Mouse (Mus musculus) embryonic facial prominence, embryonic 10.5 days (tissue): ENCODE data around the gene Serpina5. TPM values are rescaled to one million over a fixed set of nuclear protein-coding genes. Genes with fewer than 3 reads are reported as not detected.

Experiments
- DNase-seq: peaks from one replicate; pipeline ENCODE4 v3.0.0-alpha.2; 2017; ENCODE audit warnings: low spot score
- H3K27ac ChIP-seq: fragments of 300-500 bp; sonication (generic); replicated peaks from 2 replicates; pipeline ENCODE4 v1.5.1; 2016; ENCODE audit warnings: mild to moderate bottlenecking
- H3K27me3 ChIP-seq: fragments of 300-500 bp; sonication (generic); replicated peaks from 2 replicates; pipeline ENCODE4 v1.6.1; 2016; ENCODE audit warnings: low read depth, mild to moderate bottlenecking; ENCODE audit not compliant: poor library complexity, severe bottlenecking
- H3K36me3 ChIP-seq: fragments of 300-500 bp; sonication (generic); replicated peaks from 2 replicates; pipeline ENCODE4 v1.6.1; 2016; ENCODE audit warnings: mild to moderate bottlenecking, moderate library complexity
- H3K4me1 ChIP-seq: fragments of 300-500 bp; sonication (generic); 2 replicates; pipeline ENCODE4 v1.6.1; 2016
- H3K4me3 ChIP-seq: fragments of 300-500 bp; sonication (generic); 2 replicates; pipeline ENCODE4 v1.5.1; 2016; ENCODE audit warnings: mild to moderate bottlenecking, moderate library complexity
- H3K9me3 ChIP-seq: fragments of 300-500 bp; sonication (generic); 2 replicates; pipeline ENCODE4 v1.6.1; 2016; ENCODE audit warnings: mild to moderate bottlenecking
- WGBS: fragments of 180-500 bp; shearing (Covaris S2); methylation state at CpG from one replicate; pipeline ENCODE4 v1.1.7; 2016; 5-methylcytosine and 5-hydroxymethylcytosine counted together
- polyA plus RNA-seq: library from polyadenylated mRNA; unstranded; fragments of >200 nt; fragmentation: Nextera tagmentation; extraction: Ambion mirVana; gene quantifications from 2 replicates; pipeline ENCODE4 v1.2.1, GENCODE M21; 2016

Gene Serpina5
- not detected in 2 replicates for polyA plus RNA-seq

DNA sequence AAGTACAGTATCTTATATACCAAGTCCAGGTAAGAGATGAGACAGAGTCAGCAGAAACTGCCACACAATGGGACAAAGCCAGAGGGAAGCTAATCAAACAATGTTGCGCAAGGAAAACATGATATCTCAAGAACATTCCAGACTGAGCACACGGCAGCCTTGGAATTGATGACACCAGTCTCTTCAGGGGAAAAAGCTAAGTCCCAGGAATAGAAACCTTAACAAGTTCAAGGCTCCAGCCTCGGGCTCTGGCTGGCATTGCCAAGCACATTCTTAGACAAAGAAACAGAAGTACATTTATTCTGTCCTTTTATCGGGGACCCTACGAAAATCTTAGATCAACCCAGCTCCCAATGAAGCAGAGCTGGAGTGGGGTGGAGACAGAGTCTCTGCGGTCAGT, at the start of gene Serpina5:
Gene Serpina5 (plus strand): TSS at position 346 of the 400 bp plus-strand sequence.
- Histone ChIP-seq H3K36me3 (no peaks in the 10 kb centered on the region), H3K27me3 (no peaks in the 10 kb centered on the region), H3K9me3 (no peaks in the 10 kb centered on the region), H3K4me1 (no peaks in the 10 kb centered on the region), H3K4me3 (no peak within 1 kb of the TSS), H3K27ac (no peak within 1 kb of the TSS)
- no peak for DNase-seq
- WGBS = 89% methylated on average over 6 of the region's 6 CpGs

- no peaks in the 10 kb centered on the region for H3K36me3 ChIP-seq
- H3K9me3 ChIP-seq = no peaks in the 10 kb centered on the region
- DNase-seq = no peak
- 62% methylated on average over 1 of the region's 1 CpGs for WGBS
- no peak overlapping the region for H3K4me3 ChIP-seq
- no peaks in the 10 kb centered on the region for H3K4me1 ChIP-seq
- no peak overlapping the region for H3K27ac ChIP-seq
- no peaks in the 10 kb centered on the region for H3K27me3 ChIP-seq
Observed at GRCm38 (mm10) chr12:104053995-104054394, 46.9 kb upstream of the Serpina5 start.

DNA sequence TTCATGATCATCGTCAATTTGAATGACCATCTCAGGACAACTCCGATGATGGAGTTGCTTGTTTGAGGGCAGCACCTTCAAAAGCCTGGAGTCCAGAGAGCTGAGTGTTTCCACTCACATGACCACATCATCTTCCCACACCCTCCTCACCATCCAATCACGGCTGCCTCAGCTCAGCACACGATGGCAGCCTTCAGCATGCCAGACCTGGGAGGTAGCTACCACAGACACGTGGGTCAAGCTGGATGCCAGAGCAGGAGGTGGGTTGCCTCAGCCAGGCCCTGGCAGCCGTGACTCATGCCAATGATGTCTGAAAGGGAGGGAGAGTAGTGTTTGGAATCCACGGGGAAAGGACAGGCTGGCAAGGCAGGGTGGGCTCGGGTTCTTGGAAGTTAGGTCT, 45.2 kb upstream of the Serpina5 start:
- Histone ChIP-seq H3K36me3 (no peaks in the 10 kb centered on the region), H3K27me3 (no peaks in the 10 kb centered on the region), H3K9me3 (no peaks in the 10 kb centered on the region), H3K27ac (no peak overlapping the region), H3K4me3 (no peak overlapping the region), H3K4me1 (no peaks in the 10 kb centered on the region)
- no peak for DNase-seq
- 81% methylated on average over 8 of the region's 8 CpGs for WGBS

DNA sequence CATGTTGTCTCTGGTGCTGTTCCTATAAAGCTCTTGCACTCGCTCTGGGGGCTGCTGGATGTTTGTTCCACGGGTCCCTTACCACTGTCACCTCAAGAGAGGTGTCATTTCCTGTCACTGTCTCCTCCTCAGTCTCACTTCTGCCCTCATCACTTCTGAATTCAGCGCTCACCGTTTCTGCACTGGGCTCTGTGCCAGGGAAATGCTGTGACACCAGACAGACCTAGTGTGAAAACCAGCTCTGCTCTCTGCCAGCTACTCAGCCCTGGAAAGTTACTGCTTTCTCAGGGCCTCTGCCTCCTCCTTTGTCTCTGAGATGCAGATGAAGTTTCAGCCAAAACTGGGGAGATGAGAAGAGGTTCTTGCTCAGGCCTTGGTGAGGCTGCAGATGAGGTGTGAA, 43.9 kb upstream of the Serpina5 start:
- no peak for DNase-seq
- H3K27me3 ChIP-seq = no peaks in the 10 kb centered on the region
- no peak overlapping the region for H3K27ac ChIP-seq
- H3K4me1 ChIP-seq = no peaks in the 10 kb centered on the region
- H3K9me3 ChIP-seq = no peaks in the 10 kb centered on the region
- no peaks in the 10 kb centered on the region for H3K36me3 ChIP-seq
- H3K4me3 ChIP-seq = no peak overlapping the region
- WGBS = 71% methylated on average over 4 of the region's 4 CpGs

DNA sequence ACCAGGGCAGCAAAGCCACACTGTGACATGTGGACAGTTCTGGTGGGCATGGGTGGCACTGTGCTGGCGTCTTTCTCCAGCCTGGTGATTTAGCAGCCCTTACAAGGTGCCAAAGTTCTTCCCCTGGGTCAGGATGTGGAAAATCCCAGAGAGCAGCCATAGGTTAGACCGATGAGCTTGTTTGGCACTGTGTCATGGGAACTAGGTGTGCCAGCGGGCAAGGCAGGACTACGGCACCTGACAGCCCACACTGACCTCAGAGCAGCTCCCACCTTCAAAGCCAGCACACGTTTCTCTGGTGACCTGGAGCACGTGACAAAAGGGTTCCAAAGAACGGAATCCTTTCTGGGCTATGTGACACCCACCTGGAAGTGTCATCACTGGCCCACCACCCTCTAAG, 43.4 kb upstream of the Serpina5 start:
- Histone ChIP-seq H3K27ac (no peak overlapping the region), H3K4me1 (no peaks in the 10 kb centered on the region), H3K4me3 (no peak overlapping the region), H3K36me3 (no peaks in the 10 kb centered on the region), H3K27me3 (no peaks in the 10 kb centered on the region), H3K9me3 (no peaks in the 10 kb centered on the region)
- 85% methylated on average over 7 of the region's 7 CpGs for WGBS
- no peak for DNase-seq

- Histone ChIP-seq H3K36me3 (no peaks in the 10 kb centered on the region), H3K9me3 (no peaks in the 10 kb centered on the region), H3K27me3 (no peaks in the 10 kb centered on the region), H3K4me3 (no peak overlapping the region), H3K27ac (no peak overlapping the region), H3K4me1 (no peaks in the 10 kb centered on the region)
- DNase-seq = no peak
- 83% methylated on average over 6 of the region's 6 CpGs for WGBS
Observed at GRCm38 (mm10) chr12:104060126-104060525, 40.8 kb upstream of the Serpina5 start.

DNA sequence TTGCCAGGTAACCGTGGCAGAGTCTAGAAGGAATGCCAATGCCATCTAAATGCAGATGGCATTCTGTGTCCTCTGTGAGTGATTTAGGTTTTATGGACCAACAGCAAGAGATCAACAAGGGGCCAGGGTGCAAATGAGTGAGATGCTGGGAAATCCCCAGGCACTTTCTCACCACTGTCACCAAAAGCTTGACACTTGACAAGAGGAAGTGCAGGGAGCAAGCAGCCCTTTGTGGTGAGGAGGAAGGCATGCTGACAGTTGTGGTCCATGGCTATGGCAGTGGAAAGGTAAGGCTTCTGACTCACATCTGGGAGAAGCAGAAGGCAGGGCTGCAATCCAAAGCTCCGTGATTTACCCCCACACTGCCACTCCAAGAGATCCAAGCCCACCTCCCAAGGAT, 39.1 kb upstream of the Serpina5 start:
- WGBS = 54% methylated on average over 2 of the region's 2 CpGs
- H3K9me3 ChIP-seq = no peaks in the 10 kb centered on the region
- no peak overlapping the region for H3K4me3 ChIP-seq
- DNase-seq = no peak
- no peaks in the 10 kb centered on the region for H3K27me3 ChIP-seq
- no peaks in the 10 kb centered on the region for H3K36me3 ChIP-seq
- H3K27ac ChIP-seq = no peak overlapping the region
- H3K4me1 ChIP-seq = no peaks in the 10 kb centered on the region; the same call in 1 of the 2 replicates

- DNase-seq = no peak
- Histone ChIP-seq H3K27me3 (no peaks in the 10 kb centered on the region), H3K36me3 (no peaks in the 10 kb centered on the region), H3K9me3 (no peaks in the 10 kb centered on the region), H3K27ac (no peak overlapping the region), H3K4me1 (no peaks in the 10 kb centered on the region; the same call in 1 of the 2 replicates), H3K4me3 (no peak overlapping the region)
- 68% methylated on average over 4 of the region's 4 CpGs for WGBS
Observed at GRCm38 (mm10) chr12:104064532-104064931, 36.4 kb upstream of the Serpina5 start.

DNA sequence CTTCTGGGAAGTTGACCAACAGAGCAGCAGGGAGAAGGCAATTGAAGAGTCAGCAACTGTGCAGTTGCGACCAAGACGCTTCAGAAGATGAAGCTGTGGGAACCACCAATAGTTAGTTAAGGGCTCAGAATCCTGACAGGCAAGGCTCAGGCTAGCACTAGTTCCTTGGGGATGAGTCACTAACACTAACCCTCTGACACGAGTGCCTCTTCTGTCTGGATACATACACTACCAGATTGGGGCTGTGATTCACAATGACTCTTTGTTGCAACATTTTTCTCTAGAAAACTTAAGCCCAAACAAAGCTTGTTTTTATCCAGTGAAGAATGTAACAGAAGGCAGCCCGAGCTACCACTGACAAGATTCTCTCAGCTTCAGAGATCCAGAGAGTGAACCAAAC, 35.9 kb upstream of the Serpina5 start:
- H3K9me3 ChIP-seq = no peaks in the 10 kb centered on the region
- no peak overlapping the region for H3K4me3 ChIP-seq
- no peaks in the 10 kb centered on the region for H3K36me3 ChIP-seq
- no peaks in the 10 kb centered on the region; the same call in 1 of the 2 replicates for H3K4me1 ChIP-seq
- no peak overlapping the region for H3K27ac ChIP-seq
- no peak for DNase-seq
- WGBS = 70% methylated on average over 4 of the region's 4 CpGs
- H3K27me3 ChIP-seq = no peaks in the 10 kb centered on the region

GRCm38 (mm10) chr12:104066241-104066640, 34.7 kb upstream of the Serpina5 start:
- no peaks in the 10 kb centered on the region for H3K36me3 ChIP-seq
- H3K27ac ChIP-seq = 0 out of 2 replicates have a peak overlapping the region, but pooled peaks have one; percentile 3
- no peaks in the 10 kb centered on the region; the same call in 1 of the 2 replicates for H3K4me1 ChIP-seq
- H3K4me3 ChIP-seq = no peak overlapping the region
- peak; percentile 79 for DNase-seq
- no peaks in the 10 kb centered on the region for H3K9me3 ChIP-seq
- 31% methylated on average over 8 of the region's 8 CpGs for WGBS
- no peaks in the 10 kb centered on the region for H3K27me3 ChIP-seq

DNA sequence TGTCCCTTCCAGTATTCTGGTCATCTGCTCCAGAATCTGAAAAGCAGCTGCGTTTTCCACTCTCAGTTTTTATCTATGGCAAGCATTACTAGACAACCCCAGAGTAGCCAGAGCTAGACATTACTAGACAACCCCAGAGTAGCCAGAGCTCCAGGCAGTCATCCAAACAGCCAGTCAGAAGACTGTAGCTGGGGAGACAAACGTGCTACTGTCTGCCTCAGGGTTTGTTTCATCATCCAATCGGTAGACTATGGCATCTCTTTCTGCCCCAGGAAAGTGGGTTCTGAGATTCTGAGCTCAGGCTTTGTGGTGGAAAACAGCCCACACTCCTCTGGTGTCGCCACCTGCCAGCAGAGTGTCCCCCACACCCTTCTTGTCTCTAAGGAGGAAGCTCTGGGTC, 33.4 kb upstream of the Serpina5 start:
- WGBS = 35% methylated on average over 4 of the region's 4 CpGs
- no peaks in the 10 kb centered on the region for H3K9me3 ChIP-seq
- no peak overlapping the region for H3K27ac ChIP-seq
- DNase-seq = peak; percentile 20
- H3K27me3 ChIP-seq = no peaks in the 10 kb centered on the region
- H3K36me3 ChIP-seq = no peaks in the 10 kb centered on the region
- H3K4me1 ChIP-seq = no peaks in the 10 kb centered on the region; the same call in 1 of the 2 replicates
- no peak overlapping the region for H3K4me3 ChIP-seq

DNA sequence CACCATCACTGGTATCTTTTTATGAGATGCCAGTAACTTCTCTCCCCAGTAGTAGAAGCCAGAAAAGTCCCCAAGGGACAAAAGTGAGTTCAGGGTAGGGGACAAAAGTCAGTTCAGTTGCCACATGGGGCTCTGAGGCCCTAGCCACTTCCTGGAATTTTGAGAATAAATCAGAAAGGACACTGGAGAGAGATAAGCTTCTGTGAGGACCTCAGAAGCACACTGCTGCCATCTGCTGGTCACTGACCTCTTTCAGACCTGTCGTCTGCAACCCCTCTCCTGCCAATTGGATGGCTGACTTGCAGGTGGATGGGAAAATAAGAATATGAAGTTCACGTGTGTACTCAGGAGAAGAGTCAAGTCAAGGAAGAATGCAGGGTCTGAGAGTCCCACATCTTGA, 31.3 kb upstream of the Serpina5 start:
- H3K4me1 ChIP-seq = no peaks in the 10 kb centered on the region; the same call in 1 of the 2 replicates
- H3K27me3 ChIP-seq = no peaks in the 10 kb centered on the region
- H3K4me3 ChIP-seq = no peak overlapping the region
- no peaks in the 10 kb centered on the region for H3K36me3 ChIP-seq
- H3K9me3 ChIP-seq = no peaks in the 10 kb centered on the region
- no peak overlapping the region for H3K27ac ChIP-seq
- peak; percentile 76 for DNase-seq
- WGBS = 13% methylated on average over 2 of the region's 2 CpGs

DNA sequence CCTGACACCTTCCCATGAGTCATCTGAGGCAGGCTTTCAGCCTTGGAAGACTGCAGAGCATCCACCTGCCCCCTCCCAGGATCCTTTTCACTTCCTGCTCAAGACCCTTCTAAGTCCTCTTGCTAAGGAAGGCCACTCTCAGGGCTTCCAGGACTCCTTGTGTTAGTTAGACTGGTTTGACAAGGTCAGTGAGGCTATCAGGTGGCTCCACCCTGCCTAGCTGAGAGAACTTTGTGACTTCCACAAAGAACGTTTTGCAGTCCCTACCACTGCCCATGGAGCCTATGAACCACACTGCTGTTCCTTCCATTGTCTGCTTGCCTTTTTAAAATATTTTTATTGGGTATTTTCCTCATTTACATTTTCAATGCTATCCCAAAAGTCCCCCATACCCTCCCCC, 29.2 kb upstream of the Serpina5 start:
- 49% methylated on average over 1 of the region's 1 CpGs for WGBS
- no peak for DNase-seq

DNA sequence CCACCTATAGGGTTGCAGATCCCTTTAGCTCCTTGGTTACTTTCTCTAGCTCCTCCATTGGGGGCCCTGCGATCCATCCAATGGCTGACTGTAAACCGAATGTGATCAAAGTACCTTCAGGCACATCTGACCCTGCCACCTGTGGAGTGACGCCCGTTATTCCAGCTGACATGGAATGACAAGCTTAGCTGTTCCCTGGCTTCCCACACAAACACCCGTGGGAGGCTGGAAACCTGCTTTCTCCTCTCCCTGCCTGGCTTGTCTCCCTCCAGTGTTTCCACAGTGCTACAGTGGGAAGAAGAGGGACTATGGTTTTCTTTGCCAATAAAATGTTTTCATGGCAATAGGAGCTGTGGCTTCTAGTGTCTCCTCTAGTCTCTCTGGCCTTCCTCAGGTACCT, 28.6 kb upstream of the Serpina5 start:
- no peaks in the 10 kb centered on the region for H3K9me3 ChIP-seq
- H3K27ac ChIP-seq = no peak overlapping the region
- no peaks in the 10 kb centered on the region for H3K27me3 ChIP-seq
- 67% methylated on average over 5 of the region's 5 CpGs for WGBS
- H3K4me3 ChIP-seq = no peak overlapping the region
- DNase-seq = no peak
- H3K4me1 ChIP-seq = no peaks in the 10 kb centered on the region
- H3K36me3 ChIP-seq = no peaks in the 10 kb centered on the region

More for the DNA sequence above, 29.2 kb upstream of the Serpina5 start:
- no peaks in the 10 kb centered on the region for H3K4me1 ChIP-seq
- no peaks in the 10 kb centered on the region for H3K9me3 ChIP-seq
- H3K27me3 ChIP-seq = no peaks in the 10 kb centered on the region
- no peak overlapping the region for H3K27ac ChIP-seq
- H3K4me3 ChIP-seq = no peak overlapping the region
- no peaks in the 10 kb centered on the region for H3K36me3 ChIP-seq
